Mouse (Mus musculus) heart, adult 2 months (tissue): Measurements from ENCODE around the gene Naaa.

Source experiments
- CTCF ChIP-seq: fragments of 200-600 bp; IDR thresholded peaks from 2 replicates; pipeline ENCODE4 v1.8.1; 2022; ENCODE audit warnings: antibody characterized with exemption, mild to moderate bottlenecking, moderate library complexity
- EP300 ChIP-seq: fragments of 200-500 bp; IDR thresholded peaks from 2 replicates; pipeline ENCODE4 v1.6.1; 2011; ENCODE audit warnings: low read depth, low read length, control low read depth; ENCODE audit not compliant: insufficient read depth
- POLR2A ChIP-seq: fragments of 200-500 bp; IDR thresholded peaks from 2 replicates; pipeline ENCODE4 v1.6.1; 2011; ENCODE audit warnings: mild to moderate bottlenecking, low read depth, low read length, control low read depth; ENCODE audit not compliant: insufficient read depth

- TF ChIP-seq CTCF (no peak), EP300 (no peak), POLR2A (no peak)
Observed at GRCm38 (mm10) chr5:92318119-92318518, 40.1 kb upstream of the Naaa start.
